Mouse (Mus musculus) erythroblast, embryonic 14.5 days (primary cell): ENCODE results near the gene Hdgfl2. TPM values are rescaled to one million over a fixed set of nuclear protein-coding genes. Genes with fewer than 3 reads are reported as not detected.

ENCODE experiments used
- H3K27me3 ChIP-seq: 2 replicates; pipeline ENCODE4 v1.6.1; 2012; ENCODE audit warnings: inconsistent platforms; ENCODE audit not compliant: control insufficient read depth
- H3K36me3 ChIP-seq: 2 replicates; pipeline ENCODE4 v1.6.1; 2012; ENCODE audit warnings: mild to moderate bottlenecking, inconsistent platforms; ENCODE audit not compliant: control insufficient read depth
- H3K4me1 ChIP-seq: 2 replicates; pipeline ENCODE4 v1.6.1; 2012; ENCODE audit warnings: inconsistent platforms; ENCODE audit not compliant: control insufficient read depth
- H3K4me3 ChIP-seq: replicated peaks from 2 replicates; pipeline ENCODE3; 2012; ENCODE audit warnings: moderate library complexity, mild to moderate bottlenecking, inconsistent platforms
- H3K9me3 ChIP-seq: 2 replicates; pipeline ENCODE4 v1.6.1; 2012; ENCODE audit warnings: low read length, inconsistent platforms, mixed read lengths; ENCODE audit not compliant: control insufficient read depth
- GATA1 ChIP-seq: IDR thresholded peaks from 2 replicates; pipeline ENCODE4 v1.6.1; 2012; ENCODE audit warnings: low read length, inconsistent platforms, mixed read lengths
- TAL1 ChIP-seq: IDR thresholded peaks from 3 replicates; pipeline ENCODE4 v1.6.1; 2012; ENCODE audit warnings: low read length, inconsistent platforms, mixed read lengths
- polyA plus RNA-seq: library from polyadenylated mRNA; stranded (reverse); fragments of >175 nt; gene quantifications from 2 replicates; pipeline ENCODE4 v1.2.3, GENCODE M21; 2012

The Hdgfl2 gene
- polyA plus RNA-seq, 1 experiment, result 38.5 TPM

GRCm38 (mm10) chr17:56108334-56109044, 29.1 kb downstream of the Hdgfl2 start:
- no peaks in the 10 kb centered on the region for H3K27me3 ChIP-seq
- no peaks in the 10 kb centered on the region; the same call in 1 of the 2 replicates for H3K4me1 ChIP-seq
- H3K4me3 ChIP-seq, result no peak overlapping the region
- no peak for TF ChIP-seq GATA1
- TF ChIP-seq TAL1, result no peak
- H3K9me3 ChIP-seq, result no peaks in the 10 kb centered on the region
- H3K36me3 ChIP-seq, result peaks cover 7% of the 10 kb centered on the region

- H3K4me1 ChIP-seq, result no peaks in the 10 kb centered on the region; the same call in 1 of the 2 replicates
- H3K36me3 ChIP-seq, result no peaks in the 10 kb centered on the region
- H3K4me3 ChIP-seq, result no peak within 1 kb of the TSS
- TF ChIP-seq TAL1 (no peak), GATA1 (no peak)
- no peaks in the 10 kb centered on the region for H3K27me3 ChIP-seq
- H3K9me3 ChIP-seq, result no peaks in the 10 kb centered on the region
Observed at GRCm38 (mm10) chr17:56109219-56110051, 30.0 kb downstream of the Hdgfl2 start, which contains the start of gene Plin4. Gene Plin4 (minus strand): TSS chr17:56109803.

- Histone ChIP-seq H3K27me3 (no peaks in the 10 kb centered on the region), H3K9me3 (no peaks in the 10 kb centered on the region), H3K36me3 (no peaks in the 10 kb centered on the region), H3K4me1 (no peaks in the 10 kb centered on the region; the same call in 1 of the 2 replicates), H3K4me3 (no peak overlapping the region)
- no peak for TF ChIP-seq TAL1
- TF ChIP-seq GATA1, result no peak
Observed at GRCm38 (mm10) chr17:56110571-56110970, 31.1 kb downstream of the Hdgfl2 start.

- no peaks in the 10 kb centered on the region; the same call in 1 of the 2 replicates for H3K4me1 ChIP-seq
- H3K9me3 ChIP-seq, result no peaks in the 10 kb centered on the region
- TF ChIP-seq TAL1 (no peak), GATA1 (no peak)
- no peaks in the 10 kb centered on the region; the same call in 1 of the 2 replicates for H3K27me3 ChIP-seq
- no peaks in the 10 kb centered on the region for H3K36me3 ChIP-seq
- H3K4me3 ChIP-seq, result no peak overlapping the region
Observed at GRCm38 (mm10) chr17:56111021-56111420, 31.6 kb downstream of the Hdgfl2 start.

- TF ChIP-seq TAL1, result no peak
- TF ChIP-seq GATA1, result no peak
- Histone ChIP-seq H3K36me3 (no peaks in the 10 kb centered on the region), H3K4me3 (no peak overlapping the region), H3K9me3 (no peaks in the 10 kb centered on the region), H3K4me1 (no peaks in the 10 kb centered on the region; the same call in 1 of the 2 replicates), H3K27me3 (peaks cover 6% of the 10 kb centered on the region)
Observed at GRCm38 (mm10) chr17:56111864-56112263, 32.4 kb downstream of the Hdgfl2 start.

- H3K4me1 ChIP-seq, result peaks cover 7% of the 10 kb centered on the region
- TF ChIP-seq GATA1 (no peak), TAL1 (no peak)
- no peak overlapping the region for H3K4me3 ChIP-seq
- H3K9me3 ChIP-seq, result no peaks in the 10 kb centered on the region
- H3K27me3 ChIP-seq, result peaks cover 14% of the 10 kb centered on the region
- no peaks in the 10 kb centered on the region for H3K36me3 ChIP-seq
Observed at GRCm38 (mm10) chr17:56112743-56113142, 33.3 kb downstream of the Hdgfl2 start.

GRCm38 (mm10) chr17:56116193-56116592, 36.8 kb downstream of the Hdgfl2 start:
- Histone ChIP-seq H3K9me3 (no peaks in the 10 kb centered on the region), H3K4me1 (peaks cover 7% of the 10 kb centered on the region), H3K36me3 (no peaks in the 10 kb centered on the region), H3K4me3 (no peak overlapping the region), H3K27me3 (peaks cover 45% of the 10 kb centered on the region)
- TF ChIP-seq TAL1 (no peak), GATA1 (no peak)

- H3K27me3 ChIP-seq, result peaks cover 56% of the 10 kb centered on the region
- peaks cover 7% of the 10 kb centered on the region for H3K4me1 ChIP-seq
- H3K4me3 ChIP-seq, result peak within 1 kb of the TSS; percentile 34
- no peak for TF ChIP-seq GATA1
- TF ChIP-seq TAL1, result no peak
- peaks cover 3% of the 10 kb centered on the region for H3K9me3 ChIP-seq
- no peaks in the 10 kb centered on the region for H3K36me3 ChIP-seq
Observed at GRCm38 (mm10) chr17:56117251-56117710, 37.8 kb downstream of the Hdgfl2 start, which contains the start of gene Plin5. Gene Plin5 (minus strand): TSS chr17:56117596.

- Histone ChIP-seq H3K27me3 (peaks cover 77% of the 10 kb centered on the region), H3K4me1 (peaks cover 7% of the 10 kb centered on the region), H3K4me3 (no peak overlapping the region), H3K36me3 (no peaks in the 10 kb centered on the region), H3K9me3 (peaks cover 19% of the 10 kb centered on the region)
- no peak for TF ChIP-seq TAL1
- TF ChIP-seq GATA1, result no peak
Observed at GRCm38 (mm10) chr17:56119431-56119830, 40.0 kb downstream of the Hdgfl2 start.
